Mouse (Mus musculus): ENCODE data around the gene Cnih2. TPM values are rescaled to one million over a fixed set of nuclear protein-coding genes. Genes with fewer than 3 reads are reported as not detected.

Gene Cnih2
- polyA plus RNA-seq, 1 experiment = 90.3 TPM

GRCm38 (mm10) chr19:5118384-5118698 lies 20.0 kb upstream of the Cnih2 start, which contains the start of gene Klc2:
Gene Klc2 (minus strand): TSS chr19:5118560.
- peaks cover 10% of the 10 kb centered on the region for H3K4me1 ChIP-seq (ENCODE audit: control insufficient read depth, insufficient read depth, low read length)
- 0% methylated on average over 18 of the region's 18 CpGs for WGBS
- TF ChIP-seq POLR2A (IDR thresholded peaks at IDR 0.05; ENCODE audit: borderline replicate concordance, insufficient read depth, low read length) = peak; percentile 47; the same call in 1 of the 2 replicates
- no peak for TF ChIP-seq CTCF (IDR thresholded peaks at IDR 0.05; ENCODE audit: borderline replicate concordance, insufficient read depth, low read depth, low read length)

GRCm38 (mm10) chr19:5117494-5118383 lies 19.4 kb upstream of the Cnih2 start:
- WGBS = 1% methylated on average over 79 of the region's 83 CpGs
- TF ChIP-seq CTCF (IDR thresholded peaks at IDR 0.05; ENCODE audit: borderline replicate concordance, insufficient read depth, low read depth, low read length) (peak; percentile 84), POLR2A (IDR thresholded peaks at IDR 0.05; ENCODE audit: borderline replicate concordance, insufficient read depth, low read length) (peak; percentile 65; the same call in 1 of the 2 replicates)
- Histone ChIP-seq H3K4me1 (ENCODE audit: control insufficient read depth, insufficient read depth, low read length) (peaks cover 10% of the 10 kb centered on the region), H3K27me3 (ENCODE audit: control insufficient read depth, insufficient read depth, low read length) (no peaks in the 10 kb centered on the region), H3K27ac (ENCODE audit: insufficient read depth, low read length) (peak overlapping the region; percentile 79), H3K4me3 (replicated peaks; ENCODE audit: insufficient read depth, low read depth, low read length) (peak overlapping the region; percentile 89)
- DNase-seq = peak; percentile 91 to 95

More at GRCm38 (mm10) chr19:5118384-5118698, 20.0 kb upstream of the Cnih2 start, which contains the start of gene Klc2:
- Histone ChIP-seq H3K27ac (ENCODE audit: insufficient read depth, low read length) (peak within 1 kb of the TSS; percentile 79), H3K27me3 (ENCODE audit: control insufficient read depth, insufficient read depth, low read length) (no peaks in the 10 kb centered on the region), H3K4me3 (replicated peaks; ENCODE audit: insufficient read depth, low read depth, low read length) (peak within 1 kb of the TSS; percentile 89)
- DNase-seq = no peak

- TF ChIP-seq CTCF (IDR thresholded peaks at IDR 0.05; ENCODE audit: borderline replicate concordance, insufficient read depth, low read depth, low read length) (no peak), POLR2A (IDR thresholded peaks at IDR 0.05; ENCODE audit: borderline replicate concordance, insufficient read depth, low read length) (no peak)
- no peak overlapping the region for H3K4me3 ChIP-seq (replicated peaks; ENCODE audit: insufficient read depth, low read depth, low read length)
- 15% methylated on average over 7 of the region's 7 CpGs for WGBS
- DNase-seq = peak; percentile 57 to 58
- peak overlapping the region; percentile 29 for H3K27ac ChIP-seq (ENCODE audit: insufficient read depth, low read length)
- no peaks in the 10 kb centered on the region for H3K27me3 ChIP-seq (ENCODE audit: control insufficient read depth, insufficient read depth, low read length)
- H3K4me1 ChIP-seq (ENCODE audit: control insufficient read depth, insufficient read depth, low read length) = peaks cover 10% of the 10 kb centered on the region
Observed at GRCm38 (mm10) chr19:5113783-5114182, 15.5 kb upstream of the Cnih2 start.

GRCm38 (mm10) chr19:5109659-5110453 lies 11.5 kb upstream of the Cnih2 start:
- no peak overlapping the region for H3K4me3 ChIP-seq (replicated peaks; ENCODE audit: insufficient read depth, low read depth, low read length)
- H3K27me3 ChIP-seq (ENCODE audit: control insufficient read depth, insufficient read depth, low read length) = no peaks in the 10 kb centered on the region
- peak in 1 of 2 experiments; percentile 36 for DNase-seq
- TF ChIP-seq POLR2A (IDR thresholded peaks at IDR 0.05; ENCODE audit: borderline replicate concordance, insufficient read depth, low read length) (no peak), CTCF (IDR thresholded peaks at IDR 0.05; ENCODE audit: borderline replicate concordance, insufficient read depth, low read depth, low read length) (peak; percentile 38)
- WGBS = 68% methylated on average over 19 of the region's 19 CpGs
- no peak overlapping the region for H3K27ac ChIP-seq (ENCODE audit: insufficient read depth, low read length)
- H3K4me1 ChIP-seq (ENCODE audit: control insufficient read depth, insufficient read depth, low read length) = peaks cover 19% of the 10 kb centered on the region

GRCm38 (mm10) chr19:5108702-5109101 lies 10.4 kb upstream of the Cnih2 start:
- H3K4me1 ChIP-seq (ENCODE audit: control insufficient read depth, insufficient read depth, low read length) = peaks cover 15% of the 10 kb centered on the region
- WGBS = 70% methylated on average over 4 of the region's 4 CpGs
- H3K4me3 ChIP-seq (replicated peaks; ENCODE audit: insufficient read depth, low read depth, low read length) = no peak overlapping the region
- no peaks in the 10 kb centered on the region for H3K27me3 ChIP-seq (ENCODE audit: control insufficient read depth, insufficient read depth, low read length)
- no peak overlapping the region for H3K27ac ChIP-seq (ENCODE audit: insufficient read depth, low read length)
- TF ChIP-seq POLR2A (IDR thresholded peaks at IDR 0.05; ENCODE audit: borderline replicate concordance, insufficient read depth, low read length) (no peak), CTCF (IDR thresholded peaks at IDR 0.05; ENCODE audit: borderline replicate concordance, insufficient read depth, low read depth, low read length) (no peak)
- no peak for DNase-seq

- TF ChIP-seq CTCF (IDR thresholded peaks at IDR 0.05; ENCODE audit: borderline replicate concordance, insufficient read depth, low read depth, low read length) = no peak
- 26% methylated on average over 5 of the region's 5 CpGs for WGBS
- H3K4me3 ChIP-seq (replicated peaks; ENCODE audit: insufficient read depth, low read depth, low read length) = no peak overlapping the region
- DNase-seq = peak in 1 of 2 experiments; percentile 34
- no peaks in the 10 kb centered on the region for H3K27me3 ChIP-seq (ENCODE audit: control insufficient read depth, insufficient read depth, low read length)
- no peak overlapping the region for H3K27ac ChIP-seq (ENCODE audit: insufficient read depth, low read length)
- peaks cover 14% of the 10 kb centered on the region for H3K4me1 ChIP-seq (ENCODE audit: control insufficient read depth, insufficient read depth, low read length)
Observed at GRCm38 (mm10) chr19:5108271-5108575, 9.9 kb upstream of the Cnih2 start.

- Histone ChIP-seq H3K4me3 (replicated peaks; ENCODE audit: insufficient read depth, low read depth, low read length) (no peak overlapping the region), H3K27me3 (ENCODE audit: control insufficient read depth, insufficient read depth, low read length) (no peaks in the 10 kb centered on the region), H3K27ac (ENCODE audit: insufficient read depth, low read length) (no peak overlapping the region), H3K4me1 (ENCODE audit: control insufficient read depth, insufficient read depth, low read length) (peaks cover 14% of the 10 kb centered on the region)
- WGBS = 74% methylated on average over 18 of the region's 18 CpGs
- peak in 1 of 2 experiments; percentile 26 for DNase-seq
- TF ChIP-seq CTCF (IDR thresholded peaks at IDR 0.05; ENCODE audit: borderline replicate concordance, insufficient read depth, low read depth, low read length) (no peak), POLR2A (IDR thresholded peaks at IDR 0.05; ENCODE audit: borderline replicate concordance, insufficient read depth, low read length) (no peak)
Observed at GRCm38 (mm10) chr19:5107556-5108270, 9.4 kb upstream of the Cnih2 start.

Data from cerebellum, adult 2 months (tissue).